Mouse (Mus musculus) heart, adult 10 weeks (tissue): ENCODE data around the gene Kifc3. TPM values are rescaled to one million over a fixed set of nuclear protein-coding genes. Genes with fewer than 3 reads are reported as not detected.

Experiments
- polyA plus RNA-seq: library from polyadenylated mRNA; stranded (reverse); fragments of 350-450 nt; fragmentation: Illumina TruSeq; extraction: RNeasy Lipid Tissue Mini Kit (QIAGEN cat#74804); gene quantifications from one replicate; pipeline ENCODE4 v1.2.3, GENCODE M21; 2014; ENCODE audit warnings: low read depth, low replicate concordance

Gene Kifc3
- 64.4 TPM for polyA plus RNA-seq

GRCm38 (mm10) chr8:95202649-95203275 lies at the start of gene Kifc3:
Kifc3 (minus strand) TSS chr8:95202812.

GRCm38 (mm10) chr8:95080381-95081341 lies 122.0 kb downstream of the Kifc3 start, which contains the start of gene Katnb1:
Katnb1 (plus strand) TSS chr8:95081186.

GRCm38 (mm10) chr8:95054927-95055510 lies 147.6 kb downstream of the Kifc3 start, which contains the start of gene Drc7:
Drc7 (plus strand) TSS chr8:95055103.

Other genes starting within 250 kb of the Kifc3 start
- gene Adgrg1, start 228.1 kb downstream of the Kifc3 start, polyA plus RNA-seq = 34.5 TPM
- gene Adgrg3, start 185.1 kb downstream of the Kifc3 start, polyA plus RNA-seq = 2.5 TPM
- not detected for gene Drc7, start 147.7 kb downstream of the Kifc3 start, polyA plus RNA-seq
- 5.9 TPM for gene Katnb1, start 121.6 kb downstream of the Kifc3 start, polyA plus RNA-seq
- gene Cngb1, start 103.8 kb upstream of the Kifc3 start, polyA plus RNA-seq = 0.16 TPM
- not detected for gene Tepp, start 107.8 kb upstream of the Kifc3 start, polyA plus RNA-seq
- 6.0 TPM for gene Zfp319, start 129.1 kb upstream of the Kifc3 start, polyA plus RNA-seq
- gene Usb1, start 129.5 kb upstream of the Kifc3 start, polyA plus RNA-seq = 12.5 TPM
- 46.2 TPM for gene Mmp15, start 149.5 kb upstream of the Kifc3 start, polyA plus RNA-seq
- 33.0 TPM for gene Cfap20, start 232.1 kb upstream of the Kifc3 start, polyA plus RNA-seq